Mouse (Mus musculus): ENCODE results near the gene Prelp. TPM values are rescaled to one million over a fixed set of nuclear protein-coding genes. Genes with fewer than 3 reads are reported as not detected.

Gene Prelp
- polyA plus RNA-seq, 1 experiment, result 14.2 TPM

DNA sequence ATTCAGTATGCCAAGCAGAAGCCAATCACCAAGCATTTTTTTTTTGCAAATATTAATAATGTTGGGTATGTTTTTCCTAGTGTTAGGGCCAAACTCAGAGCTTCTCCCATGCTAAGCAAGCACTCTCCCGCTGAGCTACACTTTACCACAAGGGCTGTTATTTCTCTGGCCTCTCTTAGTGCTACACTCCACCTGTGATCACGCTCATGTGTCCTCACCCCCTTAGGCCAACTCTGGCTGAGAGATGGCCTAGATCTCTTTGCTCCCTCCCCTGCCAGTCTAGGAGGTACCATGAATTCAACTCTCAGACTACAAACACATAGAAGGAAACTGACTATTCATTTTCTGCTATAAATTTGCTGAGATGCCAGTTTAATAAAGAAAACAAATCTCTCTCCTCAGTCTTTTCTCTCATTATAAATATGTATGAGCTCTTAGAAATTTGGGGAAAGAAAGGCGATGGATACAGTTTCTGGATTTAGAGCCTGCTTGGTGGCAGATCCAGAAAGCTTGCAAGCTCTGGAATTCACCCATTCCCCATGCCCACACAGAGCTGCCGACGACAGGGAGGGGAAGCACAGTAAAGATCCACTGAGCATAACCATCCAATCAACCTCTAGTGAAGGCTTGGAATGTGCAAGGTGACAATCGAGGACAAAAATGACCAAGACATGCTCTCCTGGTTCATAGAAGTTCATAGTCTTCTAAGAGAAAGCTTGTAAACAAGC, 48.0 kb downstream of the Prelp start:
- peaks cover 8% of the 10 kb centered on the region; the same call in 1 of the 2 replicates for H3K4me1 ChIP-seq (ENCODE audit: control insufficient read depth, insufficient read depth, insufficient read length, low read length)
- TF ChIP-seq POLR2A (IDR thresholded peaks at IDR 0.05; ENCODE audit: low read depth, low read length) (no peak), CTCF (IDR thresholded peaks at IDR 0.05; ENCODE audit: extremely low read depth, insufficient read length, insufficient replicate concordance, low read depth, low read length) (no peak)
- WGBS, result 91% methylated on average over 6 of the region's 6 CpGs
- H3K27me3 ChIP-seq (ENCODE audit: control insufficient read depth, insufficient read depth, low read length), result no peaks in the 10 kb centered on the region
- H3K4me3 ChIP-seq (ENCODE audit: low read depth, low read length), result no peak overlapping the region
- no peak overlapping the region for H3K27ac ChIP-seq (ENCODE audit: insufficient read depth, low read depth, low read length)
- no peaks in the 10 kb centered on the region for H3K36me3 ChIP-seq (ENCODE audit: control insufficient read depth, insufficient read depth, low read length)

DNA sequence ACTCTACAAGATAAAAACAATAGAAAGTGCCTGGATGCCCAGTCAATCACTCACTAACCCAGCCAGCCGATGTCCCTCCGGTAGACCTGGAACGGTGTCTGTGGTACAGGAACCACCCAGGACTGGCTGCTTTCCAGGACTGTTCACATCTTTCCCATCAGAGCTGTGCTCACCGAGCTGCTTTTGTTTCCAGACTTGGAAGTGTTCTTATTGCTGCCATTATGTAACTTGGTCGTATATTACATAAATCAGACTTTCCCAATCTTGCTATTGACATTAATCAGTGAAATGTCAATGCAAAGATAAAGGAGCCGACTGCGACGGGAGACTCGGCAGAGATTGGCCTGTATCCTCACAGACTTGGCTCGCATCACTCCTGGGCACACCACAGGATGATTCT, 50.0 kb downstream of the Prelp start:
- no peaks in the 10 kb centered on the region for H3K27me3 ChIP-seq (ENCODE audit: control insufficient read depth, insufficient read depth, low read length)
- no peak overlapping the region for H3K4me3 ChIP-seq (ENCODE audit: low read depth, low read length)
- WGBS, result 24% methylated on average over 10 of the region's 10 CpGs
- H3K27ac ChIP-seq (ENCODE audit: insufficient read depth, low read depth, low read length), result no peak overlapping the region
- TF ChIP-seq POLR2A (IDR thresholded peaks at IDR 0.05; ENCODE audit: low read depth, low read length) (no peak), CTCF (IDR thresholded peaks at IDR 0.05; ENCODE audit: extremely low read depth, insufficient read length, insufficient replicate concordance, low read depth, low read length) (no peak)
- H3K4me1 ChIP-seq (ENCODE audit: control insufficient read depth, insufficient read depth, insufficient read length, low read length), result no peaks in the 10 kb centered on the region; the same call in 1 of the 2 replicates
- H3K36me3 ChIP-seq (ENCODE audit: control insufficient read depth, insufficient read depth, low read length), result no peaks in the 10 kb centered on the region

DNA sequence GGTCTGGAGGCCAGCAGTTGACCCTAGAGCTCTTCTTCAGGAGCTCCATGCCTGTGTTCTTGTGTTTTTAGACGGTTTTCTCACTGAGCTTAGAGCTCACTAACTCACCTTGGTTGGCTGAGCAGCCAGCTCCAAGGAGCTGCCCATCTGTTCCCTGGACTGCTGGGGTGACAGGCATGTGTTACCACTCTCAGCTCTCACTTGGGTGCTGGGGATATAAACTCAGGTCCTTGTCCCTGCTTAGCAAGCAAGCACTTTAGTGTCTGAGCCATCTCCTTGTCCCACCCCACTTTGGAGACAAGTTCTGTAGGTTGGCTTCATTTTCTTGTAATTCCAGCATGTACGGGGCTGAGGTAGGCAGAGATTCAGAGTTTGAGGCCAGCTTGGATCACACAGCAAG, 52.0 kb downstream of the Prelp start:
- 80% methylated on average over 2 of the region's 2 CpGs for WGBS
- H3K4me1 ChIP-seq (ENCODE audit: control insufficient read depth, insufficient read depth, insufficient read length, low read length), result no peaks in the 10 kb centered on the region; the same call in 1 of the 2 replicates
- TF ChIP-seq POLR2A (IDR thresholded peaks at IDR 0.05; ENCODE audit: low read depth, low read length) (no peak), CTCF (IDR thresholded peaks at IDR 0.05; ENCODE audit: extremely low read depth, insufficient read length, insufficient replicate concordance, low read depth, low read length) (no peak)
- no peak overlapping the region for H3K4me3 ChIP-seq (ENCODE audit: low read depth, low read length)
- H3K27ac ChIP-seq (ENCODE audit: insufficient read depth, low read depth, low read length), result no peak overlapping the region
- no peaks in the 10 kb centered on the region for H3K27me3 ChIP-seq (ENCODE audit: control insufficient read depth, insufficient read depth, low read length)
- H3K36me3 ChIP-seq (ENCODE audit: control insufficient read depth, insufficient read depth, low read length), result no peaks in the 10 kb centered on the region

- Histone ChIP-seq H3K27me3 (ENCODE audit: control insufficient read depth, insufficient read depth, low read length) (no peaks in the 10 kb centered on the region), H3K4me1 (ENCODE audit: control insufficient read depth, insufficient read depth, insufficient read length, low read length) (no peaks in the 10 kb centered on the region), H3K36me3 (ENCODE audit: control insufficient read depth, insufficient read depth, low read length) (no peaks in the 10 kb centered on the region), H3K4me3 (ENCODE audit: low read depth, low read length) (no peak overlapping the region), H3K27ac (ENCODE audit: insufficient read depth, low read depth, low read length) (no peak overlapping the region)
- WGBS, result 32% methylated on average over 10 of the region's 10 CpGs
- TF ChIP-seq CTCF (IDR thresholded peaks at IDR 0.05; ENCODE audit: extremely low read depth, insufficient read length, insufficient replicate concordance, low read depth, low read length) (no peak), POLR2A (IDR thresholded peaks at IDR 0.05; ENCODE audit: low read depth, low read length) (no peak)
These were observed 57.8 kb downstream of the Prelp start for GRCm38 (mm10) chr1:133863257-133863997.

GRCm38 (mm10) chr1:133861028-133861427, 60.2 kb downstream of the Prelp start:
- H3K27ac ChIP-seq (ENCODE audit: insufficient read depth, low read depth, low read length), result no peak overlapping the region
- H3K27me3 ChIP-seq (ENCODE audit: control insufficient read depth, insufficient read depth, low read length), result no peaks in the 10 kb centered on the region
- TF ChIP-seq CTCF (IDR thresholded peaks at IDR 0.05; ENCODE audit: extremely low read depth, insufficient read length, insufficient replicate concordance, low read depth, low read length), result no peak
- TF ChIP-seq POLR2A (IDR thresholded peaks at IDR 0.05; ENCODE audit: low read depth, low read length), result no peak
- H3K4me3 ChIP-seq (ENCODE audit: low read depth, low read length), result no peak overlapping the region
- no peaks in the 10 kb centered on the region for H3K36me3 ChIP-seq (ENCODE audit: control insufficient read depth, insufficient read depth, low read length)
- WGBS, result 82% methylated on average over 5 of the region's 5 CpGs
- H3K4me1 ChIP-seq (ENCODE audit: control insufficient read depth, insufficient read depth, insufficient read length, low read length), result no peaks in the 10 kb centered on the region

Other genes with a start within 250 kb of the Prelp start
- 4.3 and 8.2 TPM in 2 replicates for gene Lax1, start 231.3 kb downstream of the Prelp start, polyA plus RNA-seq (2012; rRNA removed)
- 5.0 and 5.5 TPM in 2 replicates for gene Atp2b4, start 120.4 kb downstream of the Prelp start, polyA plus RNA-seq (2012; rRNA removed)
- gene Optc, start 13.4 kb downstream of the Prelp start, polyA plus RNA-seq (2012; rRNA removed), result 5.0 and 8.3 TPM in 2 replicates
- 0.48 and 0.86 TPM in 2 replicates for gene Fmod, start 115.8 kb upstream of the Prelp start, polyA plus RNA-seq (2012; rRNA removed)
- 18.0 and 73.7 TPM in 2 replicates for gene Btg2, start 157.7 kb upstream of the Prelp start, polyA plus RNA-seq (2012; rRNA removed)
- gene Chit1, start 189.8 kb upstream of the Prelp start, polyA plus RNA-seq (2012; rRNA removed), result 1.6 TPM in 1 of 2 replicates, not detected in the other